Mouse (Mus musculus): ENCODE measurements at regions not wholly inside any gene's neighbourhood (a gene's known extent, or its start where the extent isn't known, plus 50 kb on each side); places are given as distances from the start of the nearest gene placed in this dataset.

GRCm38 (mm10) chr3:41179037-41179880, 96.4 kb upstream of the Pgrmc2 start:
- DNase-seq (ENCODE audit: low spot score) (no peak), ATAC-seq (ENCODE audit: extremely low read depth, insufficient number of reproducible peaks, low FRiP score, poor library complexity, severe bottlenecking) (no peak)
- TF ChIP-seq TAL1 (conservative IDR thresholded peaks at IDR 0.05; ENCODE audit: low read depth, low read length) (no peak), CTCF (IDR thresholded peaks at IDR 0.05; ENCODE audit: low read depth, low read length) (no peak), GATA2 (IDR thresholded peaks at IDR 0.05; ENCODE audit: borderline replicate concordance, low read depth, low read length) (no peak), GATA1 (IDR thresholded peaks at IDR 0.05; ENCODE audit: borderline replicate concordance, low read length) (no peak), POLR2AphosphoS5 (IDR thresholded peaks at IDR 0.05; ENCODE audit: insufficient replicate concordance, low read depth, low read length) (no peak)
- H3K4me3 ChIP-seq (ENCODE audit: low read depth, low read length): no peak overlapping the region
- peaks cover 14% of the 10 kb centered on the region for H3K27me3 ChIP-seq (ENCODE audit: insufficient read depth, low read length)
- H3K9me3 ChIP-seq (replicated peaks): no peaks in the 10 kb centered on the region
- H3K36me3 ChIP-seq (replicated peaks): no peaks in the 10 kb centered on the region
- H3K4me1 ChIP-seq (ENCODE audit: insufficient read depth, low read depth, low read length): no peaks in the 10 kb centered on the region

GRCm38 (mm10) chr3:41177124-41177523, 94.3 kb upstream of the Pgrmc2 start:
- H3K9me3 ChIP-seq (replicated peaks): no peaks in the 10 kb centered on the region
- no peak for TF ChIP-seq GATA1 (IDR thresholded peaks at IDR 0.05; ENCODE audit: borderline replicate concordance, low read length)
- TF ChIP-seq POLR2AphosphoS5 (IDR thresholded peaks at IDR 0.05; ENCODE audit: insufficient replicate concordance, low read depth, low read length): no peak
- TF ChIP-seq TAL1 (conservative IDR thresholded peaks at IDR 0.05; ENCODE audit: low read depth, low read length): no peak
- no peak for TF ChIP-seq CTCF (IDR thresholded peaks at IDR 0.05; ENCODE audit: low read depth, low read length)
- no peak for TF ChIP-seq GATA2 (IDR thresholded peaks at IDR 0.05; ENCODE audit: borderline replicate concordance, low read depth, low read length)
- H3K27me3 ChIP-seq (ENCODE audit: insufficient read depth, low read length): peaks cover 6% of the 10 kb centered on the region; the same call in 1 of the 2 replicates
- DNase-seq (ENCODE audit: low spot score): no peak
- H3K4me1 ChIP-seq (ENCODE audit: insufficient read depth, low read depth, low read length): no peaks in the 10 kb centered on the region
- H3K36me3 ChIP-seq (replicated peaks): no peaks in the 10 kb centered on the region
- H3K4me3 ChIP-seq (ENCODE audit: low read depth, low read length): no peak overlapping the region
- no peak for ATAC-seq (ENCODE audit: extremely low read depth, insufficient number of reproducible peaks, low FRiP score, poor library complexity, severe bottlenecking)

DNA sequence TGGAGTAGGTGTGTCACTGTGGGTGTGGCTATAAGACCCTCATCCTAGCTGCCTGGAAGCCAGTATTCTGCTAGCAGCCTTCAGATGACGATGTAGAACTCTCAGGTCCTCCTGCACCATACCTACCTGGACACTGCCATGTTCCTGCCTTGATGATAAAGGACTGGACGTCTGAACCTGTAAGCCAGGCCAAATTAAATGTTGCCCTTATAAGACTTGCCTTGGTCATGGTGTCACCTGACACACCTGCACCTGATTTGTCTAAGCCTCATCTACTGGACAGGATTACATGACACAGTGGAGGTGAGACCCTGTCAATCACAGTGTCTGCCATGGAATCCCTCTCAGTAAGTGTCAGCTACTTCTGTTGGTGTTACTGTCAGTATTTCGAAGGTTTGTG, 92.5 kb upstream of the Pgrmc2 start:
- ATAC-seq (ENCODE audit: extremely low read depth, insufficient number of reproducible peaks, low FRiP score, poor library complexity, severe bottlenecking): no peak

DNA sequence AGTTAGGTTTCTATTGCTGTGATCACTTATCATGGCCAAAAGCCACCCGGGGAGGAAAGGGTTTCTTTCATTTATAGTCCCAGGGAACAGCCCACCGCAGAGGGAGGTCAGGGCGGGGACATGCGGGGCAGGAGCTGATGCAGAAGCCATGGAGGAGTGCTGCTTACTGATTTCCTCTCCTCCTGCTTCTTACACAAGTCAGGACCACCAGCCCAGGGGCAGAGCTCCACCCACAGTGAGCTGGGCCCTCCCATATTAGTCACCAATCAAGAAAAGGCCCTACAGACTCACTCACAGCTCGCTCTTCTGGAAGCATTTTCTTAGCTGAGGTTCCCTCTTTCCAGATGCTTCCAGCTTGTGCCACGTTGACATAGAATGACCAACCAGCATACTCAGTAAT, 90.7 kb upstream of the Pgrmc2 start:
- no peak for ATAC-seq (ENCODE audit: extremely low read depth, insufficient number of reproducible peaks, low FRiP score, poor library complexity, severe bottlenecking)
- Histone ChIP-seq H3K36me3 (replicated peaks) (no peaks in the 10 kb centered on the region), H3K27me3 (ENCODE audit: insufficient read depth, low read length) (peaks cover 2% of the 10 kb centered on the region; the same call in 1 of the 2 replicates), H3K4me3 (ENCODE audit: low read depth, low read length) (no peak overlapping the region), H3K9me3 (replicated peaks) (no peaks in the 10 kb centered on the region), H3K4me1 (ENCODE audit: insufficient read depth, low read depth, low read length) (no peaks in the 10 kb centered on the region)
- TF ChIP-seq TAL1 (conservative IDR thresholded peaks at IDR 0.05; ENCODE audit: low read depth, low read length): no peak
- no peak for TF ChIP-seq POLR2AphosphoS5 (IDR thresholded peaks at IDR 0.05; ENCODE audit: insufficient replicate concordance, low read depth, low read length)
- TF ChIP-seq GATA2 (IDR thresholded peaks at IDR 0.05; ENCODE audit: borderline replicate concordance, low read depth, low read length): no peak
- TF ChIP-seq CTCF (IDR thresholded peaks at IDR 0.05; ENCODE audit: low read depth, low read length): no peak
- TF ChIP-seq GATA1 (IDR thresholded peaks at IDR 0.05; ENCODE audit: borderline replicate concordance, low read length): no peak
- no peak for DNase-seq (ENCODE audit: low spot score)

More for the DNA sequence above, 92.5 kb upstream of the Pgrmc2 start:
- H3K9me3 ChIP-seq (replicated peaks): no peaks in the 10 kb centered on the region
- DNase-seq (ENCODE audit: low spot score): no peak
- no peaks in the 10 kb centered on the region for H3K27me3 ChIP-seq (ENCODE audit: insufficient read depth, low read length)
- H3K36me3 ChIP-seq (replicated peaks): no peaks in the 10 kb centered on the region
- TF ChIP-seq GATA2 (IDR thresholded peaks at IDR 0.05; ENCODE audit: borderline replicate concordance, low read depth, low read length) (no peak), POLR2AphosphoS5 (IDR thresholded peaks at IDR 0.05; ENCODE audit: insufficient replicate concordance, low read depth, low read length) (no peak), GATA1 (IDR thresholded peaks at IDR 0.05; ENCODE audit: borderline replicate concordance, low read length) (no peak), CTCF (IDR thresholded peaks at IDR 0.05; ENCODE audit: low read depth, low read length) (no peak), TAL1 (conservative IDR thresholded peaks at IDR 0.05; ENCODE audit: low read depth, low read length) (no peak)
- no peaks in the 10 kb centered on the region for H3K4me1 ChIP-seq (ENCODE audit: insufficient read depth, low read depth, low read length)
- no peak overlapping the region for H3K4me3 ChIP-seq (ENCODE audit: low read depth, low read length)

DNA sequence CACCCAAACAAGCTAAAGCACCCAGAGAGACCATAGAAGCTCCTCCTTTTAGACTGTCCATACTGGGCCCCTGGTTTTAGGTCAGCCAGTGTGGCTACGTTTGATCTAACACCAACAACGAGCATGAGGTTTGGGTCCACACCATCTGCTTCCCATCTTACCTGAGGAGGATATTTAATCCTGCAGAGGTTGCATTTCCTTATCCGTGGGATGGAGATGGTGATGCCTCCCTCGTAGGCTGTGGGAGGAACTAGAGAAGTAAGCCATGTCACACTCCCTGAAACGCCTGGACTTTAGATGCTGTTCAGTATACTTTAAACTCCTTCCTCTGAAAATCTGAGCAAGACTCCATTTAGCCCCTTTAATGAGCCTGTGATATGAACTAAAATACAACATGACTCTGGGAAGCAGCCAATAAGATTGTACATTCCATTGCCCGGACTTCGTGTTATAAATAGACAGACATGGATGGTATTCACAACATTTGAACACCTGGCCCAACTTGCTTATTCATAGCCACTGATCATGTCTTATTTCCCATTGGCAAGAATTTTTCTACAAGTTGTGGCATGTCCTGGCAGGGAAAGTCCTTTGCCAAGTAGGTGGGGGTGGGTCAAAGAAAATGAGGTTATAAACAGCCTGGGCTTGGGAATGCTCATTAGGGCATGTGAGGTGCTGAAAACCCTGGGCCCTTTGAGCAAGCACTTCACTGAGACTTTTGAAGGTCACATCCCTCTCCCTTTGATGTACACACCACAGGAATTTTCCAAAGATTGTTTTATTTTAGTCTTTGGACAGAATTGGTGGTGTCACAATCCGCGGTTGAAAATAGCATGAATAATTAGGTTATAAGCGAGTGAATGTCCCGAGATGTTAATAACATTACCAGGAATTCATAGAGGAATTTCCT, 89.7 kb upstream of the Pgrmc2 start:
- no peaks in the 10 kb centered on the region for H3K4me1 ChIP-seq (ENCODE audit: insufficient read depth, low read depth, low read length)
- peaks cover 2% of the 10 kb centered on the region; the same call in 1 of the 2 replicates for H3K27me3 ChIP-seq (ENCODE audit: insufficient read depth, low read length)
- no peak overlapping the region for H3K4me3 ChIP-seq (ENCODE audit: low read depth, low read length)
- TF ChIP-seq POLR2AphosphoS5 (IDR thresholded peaks at IDR 0.05; ENCODE audit: insufficient replicate concordance, low read depth, low read length) (no peak), GATA2 (IDR thresholded peaks at IDR 0.05; ENCODE audit: borderline replicate concordance, low read depth, low read length) (no peak)
- ATAC-seq (ENCODE audit: extremely low read depth, insufficient number of reproducible peaks, low FRiP score, poor library complexity, severe bottlenecking): no peak
- H3K9me3 ChIP-seq (replicated peaks): no peaks in the 10 kb centered on the region
- no peak for DNase-seq (ENCODE audit: low spot score)
- H3K36me3 ChIP-seq (replicated peaks): no peaks in the 10 kb centered on the region

DNA sequence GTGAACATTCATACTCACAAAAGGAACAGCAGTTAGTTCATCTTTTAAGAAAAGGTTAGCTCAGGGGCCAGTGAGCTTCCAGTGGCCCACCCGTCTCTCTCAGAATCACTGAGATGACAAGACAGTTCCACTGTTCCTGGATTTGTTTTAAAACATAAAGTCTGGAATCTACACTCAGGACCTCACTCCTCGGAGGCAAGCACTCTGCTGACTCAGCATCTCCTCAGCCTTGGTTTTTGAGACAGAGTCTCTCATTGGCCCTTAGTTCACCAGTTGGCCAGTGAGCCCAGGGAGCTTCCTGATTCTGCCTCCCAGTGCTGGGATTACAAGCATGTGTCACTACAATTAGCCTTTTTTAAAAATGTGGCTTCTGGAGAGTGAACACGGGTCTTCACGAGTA, 88.9 kb upstream of the Pgrmc2 start:
- H3K27me3 ChIP-seq (ENCODE audit: insufficient read depth, low read length): peaks cover 5% of the 10 kb centered on the region; the same call in 1 of the 2 replicates
- TF ChIP-seq GATA1 (IDR thresholded peaks at IDR 0.05; ENCODE audit: borderline replicate concordance, low read length): no peak
- TF ChIP-seq GATA2 (IDR thresholded peaks at IDR 0.05; ENCODE audit: borderline replicate concordance, low read depth, low read length): no peak
- no peak for TF ChIP-seq TAL1 (conservative IDR thresholded peaks at IDR 0.05; ENCODE audit: low read depth, low read length)
- TF ChIP-seq POLR2AphosphoS5 (IDR thresholded peaks at IDR 0.05; ENCODE audit: insufficient replicate concordance, low read depth, low read length): no peak
- TF ChIP-seq CTCF (IDR thresholded peaks at IDR 0.05; ENCODE audit: low read depth, low read length): no peak
- H3K9me3 ChIP-seq (replicated peaks): no peaks in the 10 kb centered on the region
- no peak for DNase-seq (ENCODE audit: low spot score)
- H3K4me1 ChIP-seq (ENCODE audit: insufficient read depth, low read depth, low read length): no peaks in the 10 kb centered on the region
- ATAC-seq (ENCODE audit: extremely low read depth, insufficient number of reproducible peaks, low FRiP score, poor library complexity, severe bottlenecking): no peak
- no peak overlapping the region for H3K4me3 ChIP-seq (ENCODE audit: low read depth, low read length)
- H3K36me3 ChIP-seq (replicated peaks): no peaks in the 10 kb centered on the region
